Mouse (Mus musculus) intestine, embryonic 15.5 days (tissue): Measurements from ENCODE around the gene Klk6. TPM values are rescaled to one million over a fixed set of nuclear protein-coding genes. Genes with fewer than 3 reads are reported as not detected.

ENCODE experiments used
- ATAC-seq: fragments of 200-750 bp; cut with Nextera tagmentation; 2 replicates; pipeline ENCODE4 v1.8.0; 2017; ENCODE audit warnings: moderate TSS enrichment, moderate library complexity
- H3K27ac ChIP-seq: fragments of 300-500 bp; sonication (generic); 2 replicates; pipeline ENCODE4 v1.5.1; 2015; ENCODE audit warnings: mild to moderate bottlenecking, inconsistent platforms
- H3K27me3 ChIP-seq: fragments of 300-500 bp; sonication (generic); replicated peaks from 2 replicates; pipeline ENCODE4 v1.6.1; 2015; ENCODE audit warnings: inconsistent platforms
- H3K36me3 ChIP-seq: fragments of 300-500 bp; sonication (generic); 2 replicates; pipeline ENCODE4 v1.6.1; 2015; ENCODE audit warnings: inconsistent platforms
- H3K4me1 ChIP-seq: fragments of 300-500 bp; sonication (generic); replicated peaks from 2 replicates; pipeline ENCODE4 v1.6.1; 2015; ENCODE audit warnings: inconsistent platforms
- H3K4me2 ChIP-seq: fragments of 300-500 bp; sonication (generic); replicated peaks from 2 replicates; pipeline ENCODE4 v1.6.1; 2015; ENCODE audit warnings: mild to moderate bottlenecking, inconsistent platforms
- H3K4me3 ChIP-seq: fragments of 300-500 bp; sonication (generic); replicated peaks from 2 replicates; pipeline ENCODE4 v1.5.1; 2015; ENCODE audit warnings: inconsistent platforms
- H3K9ac ChIP-seq: fragments of 300-500 bp; sonication (generic); 2 replicates; pipeline ENCODE4 v1.6.1; 2015; ENCODE audit warnings: inconsistent platforms
- H3K9me3 ChIP-seq: fragments of 300-500 bp; sonication (generic); 2 replicates; pipeline ENCODE4 v1.6.1; 2016; ENCODE audit warnings: inconsistent platforms
- WGBS: fragments of 180-500 bp; shearing (Covaris S2); methylation state at CpG from one replicate; pipeline ENCODE4 v1.1.7; 2015; 5-methylcytosine and 5-hydroxymethylcytosine counted together
- polyA plus RNA-seq: library from polyadenylated mRNA; unstranded; fragments of >200 nt; fragmentation: Nextera tagmentation; extraction: Ambion mirVana; gene quantifications from 2 replicates; pipeline ENCODE4 v1.2.1, GENCODE M21; 2015

The Klk6 gene
- polyA plus RNA-seq, 1 experiment from 2014 or later, result not detected

- WGBS, result 83% methylated on average over 3 of the region's 3 CpGs
- no peak for ATAC-seq
- Histone ChIP-seq H3K9ac (no peak overlapping the region), H3K9me3 (no peaks in the 10 kb centered on the region), H3K4me2 (no peak overlapping the region), H3K27ac (no peak overlapping the region), H3K4me3 (no peak overlapping the region), H3K27me3 (0 out of 2 replicates have a peak, but pooled peaks cover 6% of the 10 kb centered on the region), H3K36me3 (no peaks in the 10 kb centered on the region), H3K4me1 (no peaks in the 10 kb centered on the region)
Measured at GRCm38 (mm10) chr7:43788096-43788495, 36.2 kb upstream of the Klk6 start.

GRCm38 (mm10) chr7:43789295-43789694 lies 35.0 kb upstream of the Klk6 start:
- ATAC-seq, result no peak
- Histone ChIP-seq H3K4me1 (no peaks in the 10 kb centered on the region), H3K4me2 (no peak overlapping the region), H3K9me3 (no peaks in the 10 kb centered on the region), H3K36me3 (no peaks in the 10 kb centered on the region), H3K9ac (no peak overlapping the region), H3K27me3 (no peaks in the 10 kb centered on the region), H3K4me3 (no peak overlapping the region), H3K27ac (no peak overlapping the region)
- WGBS, result 71% methylated on average over 2 of the region's 2 CpGs

- WGBS, result 75% methylated on average over 7 of the region's 7 CpGs
- H3K4me3 ChIP-seq, result no peak within 1 kb of the TSS
- no peaks in the 10 kb centered on the region for H3K9me3 ChIP-seq
- H3K4me1 ChIP-seq, result 0 out of 2 replicates have a peak, but pooled peaks cover 3% of the 10 kb centered on the region
- H3K9ac ChIP-seq, result no peak within 1 kb of the TSS
- H3K27ac ChIP-seq, result no peak within 1 kb of the TSS
- no peak within 1 kb of the TSS for H3K4me2 ChIP-seq
- H3K27me3 ChIP-seq, result no peaks in the 10 kb centered on the region; the same call in 1 of the 2 replicates
- H3K36me3 ChIP-seq, result no peaks in the 10 kb centered on the region
- no peak for ATAC-seq
Measured at GRCm38 (mm10) chr7:43791591-43791990, 32.7 kb upstream of the Klk6 start, which contains the start of gene Klk9. Klk9 (plus strand) TSS chr7:43791891.

GRCm38 (mm10) chr7:43796355-43796754 lies 27.9 kb upstream of the Klk6 start:
- peak; percentile 21 for ATAC-seq
- no peaks in the 10 kb centered on the region for H3K9me3 ChIP-seq
- H3K4me2 ChIP-seq, result peak overlapping the region; percentile 84
- 0 out of 2 replicates have a peak, but pooled peaks cover 5% of the 10 kb centered on the region for H3K4me1 ChIP-seq
- no peaks in the 10 kb centered on the region for H3K36me3 ChIP-seq
- WGBS, result 8% methylated on average over 8 of the region's 8 CpGs
- H3K9ac ChIP-seq, result no peak overlapping the region
- H3K4me3 ChIP-seq, result peak overlapping the region; percentile 45
- no peaks in the 10 kb centered on the region; the same call in 1 of the 2 replicates for H3K27me3 ChIP-seq
- no peak overlapping the region for H3K27ac ChIP-seq

- H3K27me3 ChIP-seq, result no peaks in the 10 kb centered on the region; the same call in 1 of the 2 replicates
- H3K4me1 ChIP-seq, result 0 out of 2 replicates have a peak, but pooled peaks cover 5% of the 10 kb centered on the region
- peak within 1 kb of the TSS; percentile 24 for H3K9ac ChIP-seq
- H3K4me3 ChIP-seq, result peak within 1 kb of the TSS; percentile 45
- no peak within 1 kb of the TSS for H3K27ac ChIP-seq
- peak; percentile 55 for ATAC-seq
- no peaks in the 10 kb centered on the region for H3K36me3 ChIP-seq
- WGBS, result under 1% methylated on average over 28 of the region's 28 CpGs
- H3K4me2 ChIP-seq, result peak within 1 kb of the TSS; percentile 84
- no peaks in the 10 kb centered on the region for H3K9me3 ChIP-seq
Measured at GRCm38 (mm10) chr7:43797333-43797769, 26.9 kb upstream of the Klk6 start, which contains the start of gene Klk8. Klk8 (plus strand) TSS chr7:43797577.

GRCm38 (mm10) chr7:43797844-43798462 lies 26.3 kb upstream of the Klk6 start:
- ATAC-seq, result peak; percentile 27; the same call in 1 of the 2 replicates
- Histone ChIP-seq H3K27me3 (no peaks in the 10 kb centered on the region; the same call in 1 of the 2 replicates), H3K4me1 (0 out of 2 replicates have a peak, but pooled peaks cover 5% of the 10 kb centered on the region), H3K36me3 (no peaks in the 10 kb centered on the region), H3K9ac (peak overlapping the region; percentile 24; the same call in 1 of the 2 replicates), H3K27ac (no peak overlapping the region), H3K9me3 (no peaks in the 10 kb centered on the region), H3K4me3 (peak overlapping the region; percentile 45), H3K4me2 (peak overlapping the region; percentile 84)
- WGBS, result 34% methylated on average over 13 of the region's 13 CpGs

GRCm38 (mm10) chr7:43799876-43800275 lies 24.4 kb upstream of the Klk6 start:
- H3K9me3 ChIP-seq, result no peaks in the 10 kb centered on the region
- ATAC-seq, result no peak

GRCm38 (mm10) chr7:43810994-43811393 lies 13.3 kb upstream of the Klk6 start, which contains the start of gene Klk7:
Klk7 (plus strand) TSS chr7:43811294.
- H3K9ac ChIP-seq, result no peak within 1 kb of the TSS
- no peak within 1 kb of the TSS for H3K4me3 ChIP-seq
- no peaks in the 10 kb centered on the region for H3K36me3 ChIP-seq
- no peaks in the 10 kb centered on the region for H3K4me1 ChIP-seq
- ATAC-seq, result no peak
- no peak within 1 kb of the TSS for H3K27ac ChIP-seq
- H3K4me2 ChIP-seq, result no peak within 1 kb of the TSS
- WGBS, result 44% methylated on average over 5 of the region's 5 CpGs
- H3K9me3 ChIP-seq, result no peaks in the 10 kb centered on the region
- H3K27me3 ChIP-seq, result no peaks in the 10 kb centered on the region

More at GRCm38 (mm10) chr7:43799876-43800275, 24.4 kb upstream of the Klk6 start:
- Histone ChIP-seq H3K36me3 (no peaks in the 10 kb centered on the region), H3K27ac (no peak overlapping the region), H3K27me3 (no peaks in the 10 kb centered on the region; the same call in 1 of the 2 replicates), H3K4me1 (0 out of 2 replicates have a peak, but pooled peaks cover 5% of the 10 kb centered on the region), H3K4me3 (no peak overlapping the region), H3K9ac (no peak overlapping the region), H3K4me2 (no peak overlapping the region)
- 80% methylated on average over 7 of the region's 7 CpGs for WGBS

GRCm38 (mm10) chr7:43815211-43815610 lies 9.1 kb upstream of the Klk6 start:
- Histone ChIP-seq H3K4me3 (no peak overlapping the region), H3K4me1 (no peaks in the 10 kb centered on the region), H3K27ac (no peak overlapping the region), H3K9ac (no peak overlapping the region), H3K36me3 (no peaks in the 10 kb centered on the region), H3K27me3 (no peaks in the 10 kb centered on the region), H3K4me2 (no peak overlapping the region), H3K9me3 (no peaks in the 10 kb centered on the region)
- no peak for ATAC-seq
- 84% methylated on average over 7 of the region's 7 CpGs for WGBS

- H3K27ac ChIP-seq, result no peak overlapping the region
Measured at GRCm38 (mm10) chr7:43816746-43817145, 7.6 kb upstream of the Klk6 start.

GRCm38 (mm10) chr7:43821581-43821980 lies 2.7 kb upstream of the Klk6 start:
- no peak overlapping the region for H3K4me2 ChIP-seq
- H3K27ac ChIP-seq, result no peak overlapping the region

More at GRCm38 (mm10) chr7:43816746-43817145, 7.6 kb upstream of the Klk6 start:
- Histone ChIP-seq H3K9me3 (no peaks in the 10 kb centered on the region), H3K36me3 (no peaks in the 10 kb centered on the region), H3K9ac (no peak overlapping the region), H3K4me3 (no peak overlapping the region), H3K4me1 (no peaks in the 10 kb centered on the region), H3K4me2 (no peak overlapping the region), H3K27me3 (no peaks in the 10 kb centered on the region)
- ATAC-seq, result no peak

GRCm38 (mm10) chr7:43826056-43826455 lies 1.8 kb downstream of the Klk6 start:
- H3K9ac ChIP-seq, result no peak overlapping the region
- no peak for ATAC-seq
- no peaks in the 10 kb centered on the region for H3K27me3 ChIP-seq
- H3K4me2 ChIP-seq, result no peak overlapping the region
- WGBS, result 83% methylated on average over 5 of the region's 5 CpGs
- H3K27ac ChIP-seq, result no peak overlapping the region
- H3K36me3 ChIP-seq, result no peaks in the 10 kb centered on the region
- no peak overlapping the region for H3K4me3 ChIP-seq
- no peaks in the 10 kb centered on the region for H3K9me3 ChIP-seq
- H3K4me1 ChIP-seq, result no peaks in the 10 kb centered on the region

More at GRCm38 (mm10) chr7:43821581-43821980, 2.7 kb upstream of the Klk6 start:
- Histone ChIP-seq H3K9ac (no peak overlapping the region), H3K27me3 (no peaks in the 10 kb centered on the region), H3K9me3 (no peaks in the 10 kb centered on the region), H3K36me3 (no peaks in the 10 kb centered on the region), H3K4me1 (no peaks in the 10 kb centered on the region), H3K4me3 (no peak overlapping the region)
- ATAC-seq, result no peak
- 89% methylated on average over 7 of the region's 7 CpGs for WGBS
